Mouse (Mus musculus): Measurements from ENCODE around the gene Syce2.

Syce2 gene

DNA sequence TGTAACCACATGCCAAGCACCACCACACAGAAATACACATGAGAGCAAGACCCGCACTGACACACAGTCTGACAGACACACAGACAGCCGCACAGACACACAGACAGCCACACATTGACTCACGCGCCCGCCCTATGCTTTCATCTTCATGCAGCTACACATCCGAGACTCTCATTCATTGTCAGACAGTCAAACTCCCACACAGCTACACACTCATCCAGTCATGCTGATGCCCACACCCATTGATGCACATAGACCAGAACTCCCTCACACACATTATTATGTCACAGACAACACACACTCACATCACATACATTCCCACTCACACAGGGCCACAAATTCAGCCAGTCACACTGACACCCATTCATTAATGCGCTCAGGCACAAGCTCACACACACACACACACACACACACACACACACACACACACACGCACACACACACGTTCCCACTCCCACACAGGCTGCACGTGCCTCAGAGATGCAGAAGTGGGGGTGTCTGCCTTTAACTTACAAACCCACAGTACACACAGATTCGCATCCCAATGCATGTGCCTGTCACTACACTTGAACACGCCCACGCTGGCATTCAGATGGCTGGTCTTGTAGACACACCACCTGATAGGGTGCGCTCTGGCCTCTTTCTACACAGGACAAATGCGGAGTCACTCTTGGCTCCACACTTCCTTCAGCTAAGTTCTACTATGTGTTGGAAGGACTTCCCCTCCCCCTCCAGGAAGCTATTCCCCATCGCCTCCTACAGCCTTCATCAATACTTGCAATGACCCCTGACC, 62.1 kb downstream of the Syce2 start:
- DNase-seq: peak; percentile 63

DNA sequence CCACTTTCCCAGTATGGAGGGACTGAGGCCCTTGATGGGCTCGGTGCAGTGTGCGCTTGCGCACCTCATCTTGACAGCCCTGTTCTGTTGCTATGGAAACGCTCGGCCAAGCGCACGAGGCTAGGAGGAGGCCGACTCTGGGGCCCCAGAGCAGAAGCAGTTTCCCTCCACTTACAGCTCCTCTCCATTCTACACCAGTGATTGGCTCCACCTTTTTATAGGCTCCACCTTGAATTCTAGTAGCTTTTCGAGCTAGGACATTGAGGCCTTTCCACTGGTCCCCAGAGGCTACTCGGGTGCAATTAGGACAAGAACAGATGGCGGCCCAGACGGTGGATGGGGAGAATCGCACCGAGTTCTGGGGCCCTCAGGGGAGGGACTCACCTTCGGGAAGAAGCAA, 62.9 kb downstream of the Syce2 start:
- DNase-seq: peak; percentile 91

DNA sequence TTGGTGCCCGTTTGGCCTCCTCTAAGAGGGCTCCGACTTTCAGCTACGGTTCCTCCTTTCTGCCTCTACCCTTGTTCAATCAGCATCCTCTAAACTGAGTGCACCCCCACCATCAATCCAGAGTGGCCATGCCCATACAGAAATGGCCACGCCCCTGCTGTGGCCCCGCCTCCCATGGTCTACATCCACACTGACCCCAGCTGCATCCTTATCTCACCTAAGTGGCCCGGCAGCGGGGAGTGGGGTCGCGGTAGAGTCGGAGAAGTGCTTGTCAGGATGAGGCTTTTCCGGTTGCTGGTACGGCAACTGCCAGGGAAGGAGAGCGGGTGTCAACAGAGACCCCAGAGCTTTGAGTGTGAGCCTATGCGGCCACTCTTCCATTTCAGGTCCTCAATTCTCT, 63.6 kb downstream of the Syce2 start:
- peak; percentile 78 for DNase-seq

DNA sequence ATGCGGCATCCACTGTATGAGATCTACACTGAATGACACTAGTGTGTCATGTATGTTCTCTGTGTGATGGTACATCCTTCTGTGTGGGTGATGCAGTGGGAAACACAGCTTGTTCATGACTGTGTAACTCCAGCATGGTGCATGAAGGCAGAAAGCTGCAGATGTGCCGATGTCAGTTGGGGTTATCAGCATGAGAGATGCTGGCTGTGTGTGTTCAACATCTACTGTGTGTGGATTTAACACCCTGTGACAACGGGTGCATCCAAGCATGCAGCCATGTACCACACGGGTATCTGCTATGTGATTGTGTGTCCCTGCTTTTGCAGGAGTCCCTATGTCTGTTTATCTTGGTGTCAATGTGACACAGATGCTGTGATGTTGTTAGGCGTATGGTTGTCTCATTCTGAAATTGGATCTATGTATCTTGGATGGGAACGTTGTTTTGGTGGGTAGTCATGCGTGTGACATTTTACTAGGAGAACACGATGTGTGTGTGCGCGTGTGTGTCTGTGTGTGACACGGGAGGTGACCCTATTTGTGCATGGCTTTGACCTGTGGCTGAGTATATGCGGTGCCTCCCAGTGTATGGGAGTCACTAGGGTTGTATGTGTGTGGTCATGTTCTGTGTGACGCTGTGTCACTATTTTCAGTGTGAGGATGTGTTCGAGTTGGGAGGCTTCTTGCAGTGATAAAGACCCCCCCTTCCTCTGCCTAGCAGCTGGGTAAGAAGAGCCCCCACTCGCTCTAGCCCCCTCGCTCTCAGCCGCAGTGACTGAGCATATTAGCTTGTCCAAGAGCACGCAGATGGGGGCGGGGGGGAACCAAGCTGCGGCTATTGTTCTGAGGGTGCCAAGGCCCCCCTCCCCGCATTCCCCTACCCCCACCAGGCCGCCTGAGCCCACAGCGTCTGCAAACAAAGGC, 64.4 kb downstream of the Syce2 start:
- DNase-seq: peak; percentile 69

DNA sequence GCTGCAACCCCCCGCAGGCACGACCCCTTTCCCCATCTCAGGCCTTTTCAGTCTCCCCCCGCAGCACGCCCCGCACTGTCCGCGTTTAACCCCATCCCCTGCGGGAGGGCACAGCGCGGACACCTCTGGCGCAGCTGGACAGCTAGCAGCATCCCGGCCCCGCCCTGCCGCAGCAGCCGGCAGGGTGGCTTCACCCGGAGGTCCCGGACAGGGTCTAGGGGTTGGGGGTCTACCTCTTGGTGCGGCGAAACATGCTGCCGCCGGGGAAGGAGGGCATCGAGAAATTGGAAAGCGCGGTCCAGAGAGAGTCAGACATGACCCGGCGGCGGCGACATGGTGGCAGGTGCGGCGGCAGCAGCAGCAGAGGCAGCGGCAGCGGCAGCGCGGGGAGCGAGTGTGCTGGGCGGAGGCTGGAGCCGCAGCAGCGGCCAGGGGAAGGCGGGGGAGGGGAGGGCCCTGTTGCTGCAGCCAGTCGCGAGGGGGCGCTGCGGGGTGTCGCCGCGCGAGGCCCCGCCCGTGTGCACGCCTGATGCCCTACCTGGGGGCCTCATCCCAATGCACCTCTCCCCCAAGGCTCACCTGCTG, 65.1 kb downstream of the Syce2 start, which contains the start of gene Mast1:
TSS of gene Mast1 (minus strand) at position 398 of the 585 bp plus-strand sequence.
- DNase-seq: peak; percentile 85

Measured in cerebellum, adult 9-11 months (tissue).